Mouse (Mus musculus) cerebellum, postnatal 25 days (tissue): Measurements from ENCODE around the gene Klhl5.

ENCODE experiments used
- DNase-seq, 2 experiments: peaks; one replicate each; pipeline ENCODE4 v3.0.0; 2021; ENCODE audit warnings: mixed read lengths in 2 of 2

Klhl5 gene

DNA sequence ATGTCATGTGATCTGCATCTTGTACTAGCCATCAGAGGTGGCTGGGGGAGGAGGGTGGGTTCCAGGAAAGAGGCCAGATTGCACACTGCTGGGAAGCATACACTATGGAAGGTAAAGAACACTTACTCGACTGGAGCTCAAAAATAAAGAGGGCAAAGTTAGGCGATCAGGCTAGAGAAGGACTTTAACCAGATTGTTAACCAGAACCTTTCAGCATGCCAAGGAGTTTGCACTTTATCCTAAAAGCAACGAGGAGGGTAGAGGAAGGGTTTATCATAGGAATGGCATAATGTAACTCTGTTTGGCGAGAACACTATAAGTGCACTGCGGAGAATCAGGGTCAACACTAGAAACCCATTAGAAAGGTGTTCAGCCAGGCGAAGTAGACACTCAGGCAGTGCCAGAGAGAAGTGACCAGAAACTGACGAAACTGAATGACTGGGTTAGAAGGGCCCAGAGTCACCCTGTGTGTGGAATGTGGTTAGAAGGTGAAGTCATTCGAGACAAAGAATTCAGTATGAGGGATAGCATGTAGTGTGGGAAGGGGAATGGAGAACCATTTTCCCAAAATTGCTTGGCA is 43.1 kb downstream of the Klhl5 start:
- no peak for DNase-seq

DNA sequence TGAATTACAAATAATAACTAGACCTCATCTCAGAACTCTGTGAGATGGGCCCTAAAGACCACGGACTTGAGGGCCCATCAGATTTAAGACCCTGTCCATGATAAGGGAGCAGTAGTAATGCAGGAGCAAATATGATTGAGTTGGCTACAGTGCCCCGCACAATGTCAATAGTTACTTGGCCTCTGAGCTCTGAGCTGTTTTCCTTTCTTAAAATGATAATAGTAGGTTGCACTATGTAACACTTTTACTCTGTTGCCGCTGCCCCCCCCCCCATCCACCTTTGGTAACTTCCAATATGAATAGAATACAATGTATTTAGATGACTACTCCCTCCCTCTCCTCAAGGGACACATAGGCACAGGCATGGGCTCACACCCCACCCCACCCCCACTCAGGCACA is 43.9 kb downstream of the Klhl5 start:
- no peak for DNase-seq

- DNase-seq, result no peak
Observed at GRCm38 (mm10) chr5:65151767-65152166, 44.4 kb downstream of the Klhl5 start.

GRCm38 (mm10) chr5:65154287-65154686 is 46.9 kb downstream of the Klhl5 start:
- no peak for DNase-seq

- peak in 1 of 2 experiments; percentile 45 for DNase-seq
Observed at GRCm38 (mm10) chr5:65156853-65157252, 49.5 kb downstream of the Klhl5 start.

GRCm38 (mm10) chr5:65157412-65158381 is 50.4 kb downstream of the Klhl5 start:
- DNase-seq, result no peak

DNA sequence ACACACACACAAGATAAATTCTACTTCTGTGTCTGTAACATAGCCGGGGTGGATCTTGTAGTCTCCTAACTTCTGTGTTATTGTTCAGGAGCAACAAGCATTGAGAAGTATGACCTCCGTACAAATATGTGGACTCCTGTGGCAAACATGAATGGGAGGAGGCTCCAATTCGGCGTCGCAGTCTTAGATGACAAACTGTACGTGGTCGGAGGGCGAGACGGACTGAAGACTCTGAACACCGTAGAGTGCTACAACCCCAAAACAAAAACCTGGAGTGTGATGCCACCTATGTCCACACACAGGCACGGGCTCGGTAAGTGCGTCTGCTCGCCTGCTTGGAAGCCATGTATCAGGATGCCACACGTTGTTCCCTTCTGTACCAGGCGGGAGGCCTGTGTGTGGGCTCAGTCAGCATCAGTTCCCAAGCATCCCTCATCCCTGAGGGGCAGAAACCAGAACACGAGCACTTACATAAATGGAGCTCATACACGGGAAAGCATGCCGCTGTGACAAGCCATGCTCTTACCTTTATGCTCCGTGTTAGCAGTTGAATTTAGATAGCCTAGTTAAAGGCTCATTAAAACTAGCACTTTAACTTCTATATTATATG is 51.5 kb downstream of the Klhl5 start:
- no peak for DNase-seq

GRCm38 (mm10) chr5:65163001-65163400 is 55.7 kb downstream of the Klhl5 start:
- DNase-seq, result no peak

DNA sequence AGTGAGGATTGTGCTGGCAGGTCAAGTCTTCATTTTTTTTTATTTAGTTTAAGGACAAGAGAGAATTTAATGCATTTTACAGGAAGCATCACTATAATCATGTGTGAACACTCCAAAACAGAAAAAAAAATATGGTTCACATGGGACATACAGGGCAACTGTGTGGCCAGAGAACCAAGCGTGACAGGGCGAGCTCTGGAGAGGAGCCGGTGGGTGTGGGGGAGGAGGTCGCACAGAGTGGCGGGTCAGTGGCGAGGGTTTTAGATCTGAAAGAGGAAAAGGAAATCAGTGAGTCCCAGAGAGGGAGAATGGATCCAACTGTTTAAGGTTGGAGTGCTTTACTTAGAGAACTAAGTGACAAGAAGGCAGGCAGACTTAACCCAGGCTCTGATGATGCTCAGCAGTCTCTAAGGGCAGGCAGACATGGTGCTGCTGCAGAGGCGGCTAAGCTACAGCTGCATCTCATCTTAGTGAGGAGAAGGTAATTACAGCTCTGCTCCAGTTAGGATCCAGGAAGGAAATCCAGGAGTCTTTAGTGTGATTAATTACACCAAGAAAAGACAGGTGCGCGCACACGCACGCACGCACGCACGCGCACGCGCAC is 56.3 kb downstream of the Klhl5 start:
- no peak for DNase-seq

DNA sequence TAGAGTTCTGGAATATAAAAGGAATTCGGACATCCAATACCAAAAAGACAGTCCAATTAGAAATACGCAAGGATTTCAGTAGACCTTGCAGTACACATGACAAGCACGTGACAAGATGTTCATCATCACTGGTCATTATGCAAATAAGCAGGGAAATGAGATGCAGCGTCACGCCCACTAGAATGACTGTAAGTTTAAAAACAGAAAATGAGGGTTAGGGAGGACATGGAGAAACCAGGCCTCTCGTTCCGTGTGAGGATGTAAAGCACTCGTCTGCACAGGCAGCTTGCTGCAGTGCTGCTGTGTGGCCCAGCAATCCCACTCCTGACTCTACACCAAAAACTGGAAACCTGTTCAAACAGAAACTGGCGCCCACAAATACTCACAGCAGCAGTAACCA is 62.9 kb downstream of the Klhl5 start:
- no peak for DNase-seq

- peak; percentile 67 to 78 for DNase-seq
Observed at GRCm38 (mm10) chr5:65175035-65175917, 67.9 kb downstream of the Klhl5 start.

DNA sequence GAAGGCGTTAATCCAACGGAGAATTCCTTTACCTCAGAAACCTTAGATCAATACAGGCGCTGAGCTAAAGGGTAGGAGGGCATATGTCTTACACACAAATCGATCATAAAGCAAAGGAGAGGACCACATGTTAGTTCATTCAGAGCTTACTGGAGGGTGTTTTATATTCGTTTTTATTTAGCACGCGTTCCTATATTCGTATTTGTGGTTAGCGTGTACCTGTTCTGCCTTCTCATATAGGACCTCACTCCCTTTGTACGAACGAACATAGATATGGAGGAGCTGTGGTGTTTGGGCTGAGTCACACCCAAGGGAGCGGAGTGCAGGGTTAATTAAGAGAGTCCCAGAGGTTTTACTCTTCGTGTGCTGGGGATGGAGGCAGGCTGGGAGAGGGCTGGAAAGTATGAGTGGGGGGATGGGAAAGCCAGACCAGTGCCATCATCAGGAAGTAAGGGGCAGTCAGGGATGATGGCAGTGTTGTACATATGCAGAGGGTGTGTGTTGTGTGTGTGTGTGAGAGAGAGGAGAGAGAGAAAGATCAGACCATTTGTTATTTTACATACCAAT is 68.7 kb downstream of the Klhl5 start:
- no peak for DNase-seq

DNA sequence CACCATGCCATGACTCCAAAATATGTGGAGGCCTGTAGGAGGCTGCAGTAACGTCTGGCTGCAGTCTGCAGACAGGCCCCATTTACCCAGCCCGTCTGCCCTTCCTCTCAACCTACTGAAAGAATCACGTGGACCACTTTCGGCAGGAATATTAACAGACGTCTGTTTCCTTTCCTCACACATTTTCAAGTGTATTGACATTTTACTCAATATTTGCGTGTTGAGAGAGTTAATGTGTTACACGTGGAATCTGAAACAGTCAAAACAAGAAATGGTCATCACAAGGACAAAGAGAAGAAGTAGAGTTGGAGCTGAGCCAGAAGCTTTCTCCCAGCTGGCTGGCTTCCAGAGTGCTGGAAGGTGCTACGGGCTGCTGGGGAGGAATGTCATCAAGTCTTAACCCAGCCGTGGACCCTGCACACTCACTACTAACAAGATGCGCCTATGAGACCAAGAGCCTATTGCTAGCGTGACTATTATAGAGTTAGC is 69.7 kb downstream of the Klhl5 start:
- peak; percentile 41 to 61 for DNase-seq

- DNase-seq, result no peak
Observed at GRCm38 (mm10) chr5:65178477-65178876, 71.1 kb downstream of the Klhl5 start.

GRCm38 (mm10) chr5:65181160-65181793 is 73.9 kb downstream of the Klhl5 start:
- peak; percentile 39 to 48 for DNase-seq

GRCm38 (mm10) chr5:65181794-65182169 is 74.4 kb downstream of the Klhl5 start:
- DNase-seq, result no peak

DNA sequence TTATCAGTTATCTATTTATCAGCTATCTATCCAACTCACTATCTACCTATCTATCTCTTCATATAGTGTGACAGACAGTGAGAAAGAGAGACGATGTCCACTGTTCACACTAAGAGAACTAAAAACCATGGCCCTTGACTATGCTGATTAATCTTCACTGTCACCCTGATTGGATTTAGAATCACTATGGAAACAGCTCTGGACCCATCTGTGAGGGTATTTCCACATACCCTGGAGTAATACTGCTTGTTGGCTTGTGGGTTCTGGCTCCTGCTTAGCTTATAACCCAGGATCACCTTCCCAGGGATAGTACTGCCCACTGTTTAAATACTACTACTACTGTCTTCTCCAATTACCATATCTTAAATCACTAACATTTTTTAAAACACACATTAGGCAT is 74.9 kb downstream of the Klhl5 start:
- no peak for DNase-seq

GRCm38 (mm10) chr5:65191601-65192000 is 84.3 kb downstream of the Klhl5 start:
- DNase-seq, result no peak

- DNase-seq, result no peak
Observed at GRCm38 (mm10) chr5:65194441-65194840, 87.1 kb downstream of the Klhl5 start.

DNA sequence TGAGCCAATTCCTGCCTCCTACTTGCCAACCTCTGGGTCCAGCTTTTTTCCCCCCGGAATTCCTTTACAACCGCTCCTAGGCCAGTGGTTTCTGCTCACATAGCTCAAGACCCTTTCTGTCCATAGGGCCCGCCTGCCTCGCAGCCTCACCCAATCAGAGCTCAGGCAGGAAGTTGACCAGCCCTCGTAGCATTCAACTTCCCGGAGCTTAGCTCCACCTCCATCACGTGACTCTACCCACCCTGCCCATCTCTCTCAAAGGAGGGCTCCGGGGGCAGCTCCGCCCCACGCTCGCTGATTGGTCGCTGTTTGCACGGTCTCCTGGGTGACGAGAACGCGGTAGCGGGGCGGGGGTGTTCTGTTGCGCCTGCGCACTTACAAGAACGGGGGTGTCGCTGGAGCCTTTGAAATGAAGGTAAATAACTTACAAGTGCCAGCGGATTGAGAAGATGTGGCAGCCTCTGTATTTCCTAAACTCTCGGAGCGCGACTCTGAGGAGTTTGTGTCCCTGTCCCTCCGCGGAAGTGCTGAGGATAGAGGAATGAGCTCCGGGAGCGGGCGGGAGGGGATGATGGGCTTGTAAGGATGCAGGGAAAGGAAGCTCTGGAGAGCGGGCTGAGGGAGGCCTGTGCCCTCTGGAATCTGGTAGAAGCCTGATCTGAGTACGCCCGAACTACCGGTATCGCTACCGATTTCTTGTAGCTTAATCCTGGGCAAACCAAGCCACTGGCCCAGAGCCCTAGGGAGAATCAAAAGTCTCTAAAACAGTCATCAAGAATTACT is 92.2 kb downstream of the Klhl5 start, which contains the start of gene Wdr19:
Gene Wdr19, plus strand, starts transcription at position 351 of the 783 bp plus-strand sequence.
- DNase-seq, result peak; percentile 97
